Mouse (Mus musculus) brain, embryonic 18.5 days (tissue): ENCODE data around the gene Slc25a44.

ENCODE experiments used
- DNase-seq: peaks from one replicate; pipeline ENCODE4 v3.0.0-alpha.2; 2012; ENCODE audit warnings: low read depth, low spot score

Gene Slc25a44

DNA sequence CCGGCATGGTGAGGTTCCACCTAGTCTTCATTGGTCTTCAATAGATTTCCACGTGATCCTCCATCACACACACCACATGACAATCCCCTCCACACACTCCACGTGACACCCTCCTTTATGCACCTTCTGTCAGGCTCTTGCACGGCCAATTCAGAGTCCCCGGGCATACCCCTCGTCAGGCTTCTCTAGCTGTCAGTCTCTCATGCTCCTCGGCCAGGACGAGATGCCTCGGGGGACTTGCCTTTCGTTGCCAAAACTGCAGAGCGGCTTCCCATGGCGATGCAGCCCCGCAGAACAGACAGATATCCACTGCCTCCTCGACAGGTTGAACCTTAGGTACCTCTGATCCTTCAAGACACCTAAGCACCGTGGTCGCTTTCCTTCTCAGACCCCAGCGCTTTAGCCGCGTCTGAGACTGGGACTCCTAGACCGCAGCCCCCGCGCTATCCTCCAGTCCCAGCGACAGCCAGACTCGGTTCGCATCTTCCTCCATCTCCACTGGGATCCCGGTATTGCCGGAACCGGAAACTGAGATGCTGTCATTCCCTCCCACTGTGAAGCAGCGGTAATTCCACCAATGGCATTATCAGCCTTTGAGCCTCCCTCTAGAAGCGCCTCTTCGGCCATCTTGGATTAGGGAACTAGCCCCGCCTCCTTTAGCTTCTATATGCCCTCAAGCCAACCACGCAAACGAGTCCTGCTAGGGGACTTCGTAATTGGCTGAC lies at the start of gene Slc25a44:
TSS of gene Slc25a44 (minus strand) at position 535 of the 725 bp plus-strand sequence.
- peak; percentile 97 for DNase-seq

- DNase-seq = no peak
Measured at GRCm38 (mm10) chr3:88473571-88473970, 48.6 kb upstream of the Slc25a44 start.

- no peak for DNase-seq
Measured at GRCm38 (mm10) chr3:88473020-88473419, 48.1 kb upstream of the Slc25a44 start.

DNA sequence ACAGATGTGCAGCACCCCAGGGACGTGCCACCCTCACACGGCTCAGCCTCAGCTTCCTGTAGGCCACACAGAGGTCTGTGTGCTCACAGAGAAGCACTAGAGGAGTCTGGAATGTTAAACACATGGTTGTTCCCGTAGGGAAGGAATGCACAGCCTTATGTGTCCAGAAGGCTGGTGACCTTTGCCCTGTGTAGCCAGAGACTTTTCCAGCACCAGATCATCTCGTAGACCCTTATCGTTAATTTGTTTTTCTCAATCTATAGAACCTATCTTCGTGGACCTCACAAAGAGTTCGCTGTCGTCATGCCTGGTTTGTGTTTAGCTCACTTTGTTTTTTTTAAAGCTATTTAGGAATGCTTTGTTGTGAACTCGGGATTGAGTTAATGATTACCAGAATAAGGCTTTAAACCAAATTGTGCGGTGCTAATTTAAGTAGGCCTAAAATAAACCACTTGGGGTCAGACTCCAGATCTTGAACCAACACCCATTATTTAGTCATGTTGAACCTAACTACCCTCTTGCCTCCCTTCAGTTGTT lies 46.1 kb upstream of the Slc25a44 start:
- no peak for DNase-seq

- no peak for DNase-seq
Measured at GRCm38 (mm10) chr3:88469466-88469865, 44.5 kb upstream of the Slc25a44 start.

DNA sequence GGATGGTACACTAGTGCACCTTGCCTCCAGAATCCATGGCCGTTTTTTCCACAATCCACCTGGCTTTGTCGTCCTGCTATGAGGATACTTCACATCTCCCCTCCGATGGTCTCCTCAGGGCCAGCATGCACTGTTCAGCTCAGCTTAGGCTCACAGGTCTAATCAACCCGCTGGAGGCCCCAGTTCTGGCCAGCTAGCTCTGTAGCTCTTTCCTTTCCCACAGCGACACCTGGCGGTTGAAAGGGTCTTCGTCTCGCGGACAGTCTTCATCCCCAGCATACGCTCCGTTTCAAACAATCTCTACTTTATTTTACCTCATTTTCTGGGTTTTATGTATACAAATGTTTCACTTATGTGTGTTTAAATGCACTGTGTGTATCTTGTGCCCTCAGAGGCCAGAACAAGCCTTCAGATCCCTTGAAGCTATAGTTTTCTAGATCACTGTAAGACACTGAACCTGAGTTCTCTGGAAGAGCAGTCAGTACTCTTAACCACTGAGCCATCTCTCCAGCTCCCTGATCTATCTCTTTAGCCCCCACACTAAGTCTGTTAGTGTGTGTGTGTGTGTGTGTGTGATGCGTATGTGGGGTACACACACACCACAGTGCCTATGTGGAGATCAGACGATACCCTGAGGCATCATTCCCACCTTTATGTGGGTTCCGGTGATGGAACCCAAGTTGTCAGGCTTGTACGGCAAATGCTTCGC lies 42.3 kb upstream of the Slc25a44 start:
- DNase-seq = peak; percentile 60

GRCm38 (mm10) chr3:88465127-88465526 lies 40.2 kb upstream of the Slc25a44 start:
- no peak for DNase-seq

DNA sequence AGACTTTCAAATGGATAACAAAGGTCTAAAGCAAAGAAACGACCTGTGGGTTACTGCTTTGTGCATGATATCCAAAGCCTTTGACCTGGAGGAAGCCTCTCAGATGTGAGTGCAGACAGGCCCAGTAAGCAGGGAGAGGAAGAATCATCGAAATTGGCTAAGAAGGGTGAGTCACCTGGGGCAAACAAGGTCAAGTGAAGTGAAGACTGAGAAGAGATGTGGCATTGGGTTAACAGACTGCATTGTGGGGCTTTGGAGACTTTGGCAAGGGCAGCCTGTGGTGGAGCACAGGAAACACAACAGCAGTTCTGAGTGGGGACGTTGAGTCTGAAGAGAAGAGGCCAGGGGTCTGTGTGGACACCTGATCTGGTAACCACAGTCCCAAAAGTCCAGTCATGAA lies 39.5 kb upstream of the Slc25a44 start:
- DNase-seq = no peak

GRCm38 (mm10) chr3:88460983-88461696 lies 36.2 kb upstream of the Slc25a44 start, which contains the start of gene Sema4a:
Gene Sema4a, minus strand, starts transcription at chr3:88461182.
- no peak for DNase-seq

DNA sequence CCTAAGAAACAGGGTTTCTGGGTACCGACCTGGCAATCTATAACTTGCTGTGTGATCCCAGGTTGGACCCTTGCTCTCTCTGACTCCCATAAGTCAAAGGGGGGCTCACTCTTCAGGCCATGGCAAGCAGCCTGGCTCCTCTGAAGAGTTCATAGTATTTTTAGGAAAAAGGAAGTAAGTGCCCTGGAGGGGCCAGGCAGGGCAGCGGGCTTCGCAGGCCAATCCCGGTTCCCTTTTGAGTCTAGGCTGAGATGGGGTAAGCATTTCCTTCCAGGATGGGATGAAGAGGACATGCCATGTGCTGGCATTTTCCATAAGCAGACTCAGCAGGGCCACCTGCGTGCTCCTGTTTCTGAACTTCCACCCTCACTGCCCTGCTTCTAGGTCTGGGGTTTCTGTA lies 35.1 kb upstream of the Slc25a44 start:
- no peak for DNase-seq

- DNase-seq = peak; percentile 56
Measured at GRCm38 (mm10) chr3:88458778-88459219, 33.9 kb upstream of the Slc25a44 start.

GRCm38 (mm10) chr3:88456746-88457532 lies 32.0 kb upstream of the Slc25a44 start:
- DNase-seq = no peak

- no peak for DNase-seq
Measured at GRCm38 (mm10) chr3:88456313-88456712, 31.4 kb upstream of the Slc25a44 start.

GRCm38 (mm10) chr3:88455588-88456264 lies 30.8 kb upstream of the Slc25a44 start:
- DNase-seq = no peak

DNA sequence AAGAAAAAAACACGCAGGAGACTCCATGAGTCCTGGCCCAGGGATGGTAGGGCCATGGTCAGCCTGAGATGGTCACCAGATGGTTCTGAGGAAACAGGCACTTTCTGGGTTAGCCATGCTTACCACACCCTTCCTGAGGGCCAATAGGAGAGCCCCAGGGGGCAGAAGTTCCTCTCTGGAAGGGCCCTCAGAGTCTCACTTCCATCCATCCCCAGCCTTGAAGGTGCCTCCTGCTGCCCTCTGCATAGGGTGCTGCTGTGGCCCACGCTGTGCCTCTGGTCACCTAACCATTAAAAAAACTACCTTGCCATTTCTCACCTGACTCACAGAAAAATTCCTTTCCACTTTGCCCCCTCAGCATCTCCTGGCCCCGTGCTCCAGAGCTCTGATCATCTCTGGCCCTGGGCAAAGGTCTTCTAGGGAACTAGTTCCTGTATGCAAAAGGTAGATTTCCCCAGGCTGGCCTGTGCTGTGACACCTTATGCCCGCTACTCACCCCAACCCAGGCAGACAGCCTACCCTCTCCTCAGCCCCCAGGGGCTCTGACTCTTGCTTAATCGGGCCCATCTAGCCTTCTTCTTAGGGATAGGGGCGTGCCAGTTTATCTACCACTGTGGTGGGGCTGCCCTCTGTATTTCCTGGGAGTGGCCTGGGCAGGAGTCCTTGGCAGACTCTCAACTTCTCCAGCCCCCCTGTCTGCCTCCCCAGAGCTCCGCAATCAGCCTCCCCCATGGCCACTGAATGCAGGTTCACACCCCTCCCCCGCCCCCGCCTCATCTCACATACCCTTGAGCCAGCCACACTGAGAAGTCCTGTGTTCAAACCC lies 30.0 kb upstream of the Slc25a44 start:
- no peak for DNase-seq

GRCm38 (mm10) chr3:88453986-88454385 lies 29.0 kb upstream of the Slc25a44 start:
- DNase-seq = no peak

GRCm38 (mm10) chr3:88453369-88453768 lies 28.4 kb upstream of the Slc25a44 start:
- DNase-seq = no peak

DNA sequence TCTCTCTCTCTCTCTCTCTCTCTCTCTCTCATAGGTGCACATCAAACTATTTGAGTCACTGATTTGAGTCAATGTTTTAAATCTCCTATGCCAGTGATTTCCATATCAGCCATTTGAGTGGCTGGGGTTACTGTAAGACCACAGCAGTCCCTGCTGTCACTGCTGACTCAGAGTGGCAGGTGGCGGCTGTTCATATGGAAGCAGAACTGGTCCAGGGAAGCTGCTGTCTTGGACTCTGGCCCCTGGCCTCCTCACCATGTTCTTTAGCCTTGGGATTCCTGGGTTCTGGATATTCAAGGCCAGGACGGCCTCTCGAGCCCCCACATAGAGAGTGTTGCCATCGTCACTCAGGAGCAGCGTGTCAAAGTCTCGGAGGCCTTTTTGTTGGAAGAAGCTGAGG lies 27.8 kb upstream of the Slc25a44 start:
- no peak for DNase-seq

DNA sequence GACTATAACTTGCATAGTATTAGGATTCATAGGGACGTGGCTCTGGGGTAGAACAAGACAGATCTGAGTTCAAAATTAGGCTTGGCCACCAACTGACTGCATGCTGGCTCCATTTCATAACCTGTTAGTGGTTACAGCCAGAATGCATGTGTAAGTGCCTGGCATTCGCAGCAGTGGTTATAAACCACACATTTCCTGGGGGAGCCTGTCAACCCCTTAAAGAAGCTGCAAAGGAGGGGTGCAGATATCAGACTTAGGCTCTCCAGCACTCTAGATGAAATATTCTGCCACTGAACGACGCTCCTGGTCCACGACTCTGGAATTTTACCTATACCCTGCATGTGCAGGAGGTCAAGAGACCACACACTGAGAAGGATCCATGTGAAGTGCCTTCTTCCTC lies 27.3 kb upstream of the Slc25a44 start:
- no peak for DNase-seq
